In the genomic region with DNA sequence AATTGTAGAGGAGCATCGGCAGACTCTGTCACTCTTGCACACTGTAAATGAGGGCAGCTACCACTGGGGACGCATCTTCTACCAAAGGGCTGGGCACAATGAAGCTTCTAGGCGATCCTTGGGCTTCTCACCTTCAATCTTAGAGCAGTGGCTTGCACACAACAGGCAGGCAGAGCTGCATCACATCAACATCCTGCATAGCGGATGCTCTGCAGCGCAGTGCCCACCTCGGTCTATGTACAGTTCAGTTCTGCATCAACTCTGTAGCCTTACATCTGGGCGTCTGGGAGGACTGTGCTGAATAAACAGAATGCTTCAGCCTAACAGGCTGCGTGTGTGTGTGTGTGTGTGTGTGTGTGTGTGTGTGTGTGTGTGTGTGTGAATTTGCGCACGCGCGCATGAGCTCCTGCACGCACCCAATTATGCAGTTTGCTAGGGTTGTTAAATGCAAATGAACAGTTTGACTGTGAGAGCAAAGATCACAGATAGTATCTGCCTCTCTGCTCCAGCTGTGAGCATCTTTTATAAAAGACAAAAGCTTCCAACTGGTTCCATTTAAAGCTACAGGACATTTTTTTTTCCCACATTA, we compare ENCODE assay signal across 10 mouse cellular contexts.
DNase-seq lines count a peak whose midpoint lies in the region; ATAC-seq and TF ChIP-seq lines count a peak whose summit lies in the region.
"Had no signal": no experiment of that assay in that cellular context is flagged by ENCODE, and none has a peak within 500 bp of the region (broad histone marks: within the 10 kb centered on the region; RNA-seq: fewer than 3 reads in every experiment).

No protein-coding gene starts in this region.

- H3K4me2 ChIP-seq in hindbrain, embryonic 12.5 days (replicated peaks): peak overlapping the region; percentile 45
- H3K4me2 ChIP-seq in neural tube, embryonic 11.5 days (ENCODE audit: low read depth): peak overlapping the region; percentile 27
- no peak overlapping the region for H3K4me2 ChIP-seq in lung, postnatal 0 days (replicated peaks; ENCODE audit: low read depth, low read length)

- no peaks in the 10 kb centered on the region for H3K36me3 ChIP-seq in hindbrain, embryonic 12.5 days
- no peaks in the 10 kb centered on the region for H3K36me3 ChIP-seq in neural tube, embryonic 11.5 days (ENCODE audit: control insufficient read depth, insufficient read depth, low read length)
- no peaks in the 10 kb centered on the region for H3K36me3 ChIP-seq in lung, postnatal 0 days (ENCODE audit: insufficient read depth, low read length)

- DNase-seq in layer of hippocampus, adult 11-12 months (ENCODE audit: low spot score): peak; percentile 60
- no peak for DNase-seq in layer of hippocampus, adult 9-10 months (ENCODE audit: low spot score)
- peak; percentile 12 to 23 for DNase-seq in cerebellum, postnatal 4 days (ENCODE audit: low spot score in 2 of 2)
- peak; percentile 62 to 71 for DNase-seq in layer of hippocampus, postnatal 14 days (ENCODE audit: low spot score in 2 of 2)
- peak; percentile 60 for DNase-seq in neural tube, embryonic 11.5 days (ENCODE audit: low spot score)
- no peak for DNase-seq in lung, postnatal 0 days (ENCODE audit: low spot score)
- DNase-seq in heart, adult 9 months (ENCODE audit: low spot score in 2 of 2): no peak

- no peak overlapping the region; the same call in 1 of the 2 replicates for H3K9ac ChIP-seq in hindbrain, embryonic 12.5 days
- H3K9ac ChIP-seq in neural tube, embryonic 11.5 days (ENCODE audit: low read length): no peak overlapping the region
- no peak overlapping the region for H3K9ac ChIP-seq in lung, postnatal 0 days (replicated peaks; ENCODE audit: low read depth)

- peaks cover 19% of the 10 kb centered on the region for H3K4me1 ChIP-seq in hindbrain, embryonic 12.5 days
- H3K4me1 ChIP-seq in neural tube, embryonic 11.5 days (ENCODE audit: control insufficient read depth, insufficient read depth, low read length): peaks cover 14% of the 10 kb centered on the region
- H3K4me1 ChIP-seq in lung, postnatal 0 days (ENCODE audit: insufficient read depth, low read depth, low read length): peaks cover 3% of the 10 kb centered on the region; the same call in 1 of the 2 replicates

- H3K4me3 ChIP-seq in hindbrain, embryonic 12.5 days: peak overlapping the region; percentile 19; the same call in 1 of the 2 replicates
- no peak overlapping the region for H3K4me3 ChIP-seq in neural tube, embryonic 11.5 days (ENCODE audit: low read depth, low read length)
- no peak overlapping the region for H3K4me3 ChIP-seq in lung, postnatal 0 days (ENCODE audit: low read depth, low read length)
- H3K4me3 ChIP-seq: myocyte had no signal

- H3K27ac ChIP-seq in hindbrain, embryonic 12.5 days: peak overlapping the region; percentile 85
- H3K27ac ChIP-seq in neural tube, embryonic 11.5 days (ENCODE audit: low read depth, low read length): 0 out of 2 replicates have a peak overlapping the region, but pooled peaks have one; percentile 39
- no peak overlapping the region for H3K27ac ChIP-seq in lung, postnatal 0 days (ENCODE audit: low read length)

- peak; percentile 90 for ATAC-seq in hindbrain, embryonic 12.5 days (ENCODE audit: low FRiP score)
- ATAC-seq in neural tube, embryonic 11.5 days (ENCODE audit: insufficient read depth, low FRiP score, low TSS enrichment): peak; percentile 61; the same call in 1 of the 2 replicates
- ATAC-seq in lung, postnatal 0 days: no peak

- no peak for TF ChIP-seq EP300 in lung, postnatal 0 days (IDR thresholded peaks at IDR 0.05)

- no peaks in the 10 kb centered on the region for H3K27me3 ChIP-seq in hindbrain, embryonic 12.5 days
- no peaks in the 10 kb centered on the region for H3K27me3 ChIP-seq in neural tube, embryonic 11.5 days (ENCODE audit: control insufficient read depth, insufficient read depth, low read length)
- H3K27me3 ChIP-seq in lung, postnatal 0 days (replicated peaks; ENCODE audit: insufficient read depth, low read length): no peaks in the 10 kb centered on the region
- H3K27me3 ChIP-seq: CH12.LX had no signal

- TF ChIP-seq CTCF in lung, postnatal 0 days (IDR thresholded peaks at IDR 0.05): no peak

- WGBS in hindbrain, embryonic 12.5 days: 12% methylated on average over 13 of the region's 13 CpGs
- WGBS in neural tube, embryonic 11.5 days: 15% methylated on average over 13 of the region's 13 CpGs
- WGBS in lung, postnatal 0 days: 49% methylated on average over 13 of the region's 13 CpGs

- H3K9me3 ChIP-seq in hindbrain, embryonic 12.5 days (replicated peaks): no peaks in the 10 kb centered on the region
- no peaks in the 10 kb centered on the region for H3K9me3 ChIP-seq in neural tube, embryonic 11.5 days (ENCODE audit: control insufficient read depth, low read length)
- H3K9me3 ChIP-seq in lung, postnatal 0 days (ENCODE audit: low read length): no peaks in the 10 kb centered on the region

Comparison
In these comparisons a context has a peak if more than half of its experiments do, and no peak if none do; other contexts are left out.
1. DNase-seq: peak in layer of hippocampus, adult 11-12 months (single experiment), cerebellum, postnatal 4 days (2 of 2), layer of hippocampus, postnatal 14 days (2 of 2) and neural tube, embryonic 11.5 days (single experiment); none in layer of hippocampus, adult 9-10 months (single experiment), lung, postnatal 0 days (single experiment) and heart, adult 9 months (0 of 2).